Mouse (Mus musculus) embryonic fibroblast, embryonic 13.5 days (primary cell): Measurements from ENCODE around the gene Ubn1.

ENCODE experiments used
- CTCF ChIP-seq: IDR thresholded peaks from 2 replicates; pipeline ENCODE4 v1.5.1; 2011; ENCODE audit warnings: mild to moderate bottlenecking, control low read depth, low read length, moderate library complexity, borderline replicate concordance; ENCODE audit not compliant: insufficient read depth
- POLR2A ChIP-seq: IDR thresholded peaks from 2 replicates; pipeline ENCODE4 v1.6.1; 2011; ENCODE audit warnings: low read depth, mild to moderate bottlenecking, control low read depth, low read length, moderate library complexity

DNA sequence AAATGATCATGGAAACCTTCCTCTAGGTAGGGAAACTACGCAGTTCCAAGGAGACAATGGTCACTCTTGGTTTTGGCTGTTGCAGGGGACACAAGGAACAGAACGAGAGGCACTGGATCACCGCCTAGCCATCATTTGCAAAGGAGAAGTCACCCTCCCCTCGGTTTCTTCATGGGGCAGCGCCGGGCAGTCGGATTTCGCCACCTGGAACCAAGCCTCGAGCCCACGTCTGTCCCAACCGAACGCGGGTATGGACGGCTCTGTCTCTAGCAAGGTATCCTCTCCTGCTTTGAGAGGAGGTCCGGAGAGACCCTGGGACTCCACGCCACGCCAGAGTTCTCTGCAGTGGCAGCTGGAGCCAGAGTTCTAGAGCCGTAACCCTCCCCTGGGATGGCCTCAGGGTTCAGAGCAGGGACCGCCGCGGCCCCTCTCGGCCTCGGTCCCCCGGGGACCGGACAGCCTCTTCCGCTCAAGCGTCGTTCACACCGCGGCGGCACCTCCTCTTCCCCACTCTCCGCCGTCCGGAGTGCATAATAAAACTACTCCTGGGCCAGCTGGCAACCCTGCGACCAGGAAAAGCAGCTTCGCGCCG lies 579 bp upstream of the Ubn1 start:
- TF ChIP-seq POLR2A (no peak), CTCF (no peak)
